Mouse (Mus musculus) embryonic fibroblast, embryonic 13.5 days (primary cell): Measurements from ENCODE around the gene Arntl. TPM values are rescaled to one million over a fixed set of nuclear protein-coding genes. Genes with fewer than 3 reads are reported as not detected.

Source experiments
- H3K27ac ChIP-seq: 2 replicates; pipeline ENCODE4 v1.5.1; 2012; ENCODE audit warnings: low read length, control low read depth, inconsistent platforms; ENCODE audit not compliant: insufficient read depth
- H3K4me1 ChIP-seq: 2 replicates; pipeline ENCODE4 v1.6.1; 2011; ENCODE audit warnings: low read length; ENCODE audit not compliant: control insufficient read depth, insufficient read depth
- H3K4me3 ChIP-seq: 2 replicates; pipeline ENCODE4 v1.5.1; 2011; ENCODE audit warnings: mild to moderate bottlenecking, control low read depth, low read length; ENCODE audit not compliant: insufficient read depth
- CTCF ChIP-seq: IDR thresholded peaks from 2 replicates; pipeline ENCODE4 v1.5.1; 2011; ENCODE audit warnings: mild to moderate bottlenecking, control low read depth, low read length, moderate library complexity, borderline replicate concordance; ENCODE audit not compliant: insufficient read depth
- POLR2A ChIP-seq: IDR thresholded peaks from 2 replicates; pipeline ENCODE4 v1.6.1; 2011; ENCODE audit warnings: low read depth, mild to moderate bottlenecking, control low read depth, low read length, moderate library complexity
- polyA plus RNA-seq: library from polyadenylated mRNA; stranded (reverse); fragments of >200 nt; gene quantifications from 2 replicates; pipeline ENCODE4 v1.2.4, GENCODE M21; 2011; ENCODE audit warnings: low read depth; ENCODE audit not compliant: missing spikeins, insufficient read length

Arntl gene
- polyA plus RNA-seq, 1 experiment = 24.4 TPM

DNA sequence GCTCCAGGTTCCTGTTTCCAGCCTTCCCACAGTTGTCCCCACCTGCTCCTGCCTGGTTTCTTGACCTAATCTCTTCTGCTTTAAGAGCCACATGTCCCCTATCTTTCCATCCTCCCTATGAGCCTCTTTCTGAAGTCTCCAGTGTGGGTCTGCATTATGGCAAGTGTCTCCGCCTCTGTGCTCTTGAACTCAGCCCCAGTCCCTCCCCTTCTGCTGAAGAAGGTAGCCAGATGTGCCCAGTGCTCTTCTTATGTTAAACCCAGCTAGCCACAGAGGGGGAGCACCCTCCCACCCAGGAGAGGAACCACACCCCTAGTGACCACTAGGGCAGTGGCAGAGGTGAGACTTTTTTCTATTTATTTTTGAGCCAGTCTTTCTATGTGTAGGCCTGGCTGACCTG lies 56.7 kb downstream of the Arntl start:
- H3K4me3 ChIP-seq = no peak overlapping the region
- no peak overlapping the region for H3K27ac ChIP-seq
- TF ChIP-seq CTCF (no peak), POLR2A (no peak)
- peaks cover 9% of the 10 kb centered on the region; the same call in 1 of the 2 replicates for H3K4me1 ChIP-seq

DNA sequence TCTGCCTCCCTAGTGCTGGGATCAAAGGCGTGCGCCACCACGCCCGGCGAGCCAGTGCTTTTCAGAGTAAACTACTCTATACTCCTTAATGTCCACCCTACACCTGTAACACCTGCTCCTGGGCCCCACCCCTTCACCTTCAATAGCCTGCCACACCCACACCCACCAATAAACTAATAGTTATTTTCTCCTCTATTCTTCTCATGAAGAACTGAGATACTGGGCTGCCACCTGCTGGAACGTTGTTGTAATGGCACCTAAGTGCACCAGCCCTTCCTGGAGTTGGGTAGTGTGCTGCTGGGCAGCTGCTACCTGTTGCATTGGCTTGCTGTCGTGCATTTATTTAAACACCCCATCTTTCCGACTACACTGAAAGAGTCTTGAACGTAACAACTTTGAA lies 61.0 kb downstream of the Arntl start:
- 0 out of 2 replicates have a peak, but pooled peaks cover 3% of the 10 kb centered on the region for H3K4me1 ChIP-seq
- H3K27ac ChIP-seq = no peak overlapping the region
- peak; percentile 62; the same call in 1 of the 2 replicates for TF ChIP-seq CTCF
- TF ChIP-seq POLR2A = no peak

DNA sequence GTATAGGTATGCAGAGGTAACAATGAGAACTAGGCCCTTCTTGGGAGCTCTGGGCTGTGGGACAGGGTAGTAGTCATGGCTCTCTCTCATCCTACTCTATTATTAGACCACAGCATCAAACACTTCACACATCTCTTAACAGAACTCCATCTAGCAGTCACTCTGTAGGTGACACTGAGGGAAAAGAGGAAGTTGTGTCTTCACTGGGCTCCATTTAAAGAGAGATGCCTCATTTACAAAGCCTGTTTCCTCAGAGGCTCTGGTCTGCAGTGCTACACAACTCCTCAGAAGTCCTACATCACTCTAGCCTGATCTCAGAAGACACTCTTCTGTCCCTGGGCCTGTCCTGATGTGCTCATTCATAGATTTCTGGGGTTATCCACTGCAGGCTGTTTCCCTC lies 61.8 kb downstream of the Arntl start:
- no peak for TF ChIP-seq POLR2A
- no peak for TF ChIP-seq CTCF
- Histone ChIP-seq H3K4me3 (no peak overlapping the region), H3K4me1 (no peaks in the 10 kb centered on the region), H3K27ac (no peak overlapping the region)

More for the DNA sequence above, 61.0 kb downstream of the Arntl start:
- no peak overlapping the region for H3K4me3 ChIP-seq

DNA sequence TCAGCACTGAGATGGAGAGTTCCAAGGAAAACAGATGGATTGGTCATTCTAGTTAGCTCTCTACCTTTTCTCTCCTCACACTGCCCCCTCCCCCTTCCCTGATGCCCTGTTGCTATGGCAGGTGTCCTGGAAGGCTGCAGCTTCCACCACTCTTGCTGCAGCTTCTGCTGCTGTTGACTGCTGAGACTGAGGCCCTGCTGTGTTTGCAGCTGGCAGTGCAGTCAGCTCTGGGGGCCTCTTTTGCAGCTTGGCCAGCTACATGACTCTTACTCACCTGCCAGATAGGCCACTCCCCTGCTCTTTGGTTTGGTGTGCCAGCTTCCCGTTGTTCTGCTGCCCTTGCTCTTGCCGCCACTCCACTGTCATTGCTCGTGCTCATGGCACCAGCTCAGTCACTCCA lies 62.7 kb downstream of the Arntl start:
- Histone ChIP-seq H3K4me3 (no peak overlapping the region), H3K27ac (no peak overlapping the region), H3K4me1 (no peaks in the 10 kb centered on the region)
- TF ChIP-seq POLR2A = no peak
- TF ChIP-seq CTCF = no peak

DNA sequence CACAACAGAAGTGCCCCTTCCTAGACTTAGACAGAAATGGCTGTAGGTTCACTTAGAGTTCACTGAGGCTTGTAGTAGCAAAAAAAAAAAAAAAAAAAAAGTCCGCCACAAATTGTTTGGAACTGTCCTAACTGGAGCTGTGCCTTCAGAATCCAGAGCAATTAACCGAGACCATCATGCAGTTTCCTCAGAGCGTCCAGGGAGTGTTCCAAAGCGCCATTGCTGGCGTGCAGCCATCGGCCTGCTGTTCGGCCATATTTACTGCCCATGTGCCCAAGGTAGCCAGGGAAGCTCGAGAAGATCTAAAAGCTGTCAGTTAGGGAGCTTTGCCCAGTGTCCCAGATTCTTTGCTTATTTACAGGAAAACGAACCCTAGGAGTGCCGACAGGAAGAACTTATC lies 63.3 kb downstream of the Arntl start:
- TF ChIP-seq CTCF (no peak), POLR2A (no peak)
- H3K4me1 ChIP-seq = no peaks in the 10 kb centered on the region
- no peak overlapping the region for H3K27ac ChIP-seq
- no peak overlapping the region for H3K4me3 ChIP-seq

DNA sequence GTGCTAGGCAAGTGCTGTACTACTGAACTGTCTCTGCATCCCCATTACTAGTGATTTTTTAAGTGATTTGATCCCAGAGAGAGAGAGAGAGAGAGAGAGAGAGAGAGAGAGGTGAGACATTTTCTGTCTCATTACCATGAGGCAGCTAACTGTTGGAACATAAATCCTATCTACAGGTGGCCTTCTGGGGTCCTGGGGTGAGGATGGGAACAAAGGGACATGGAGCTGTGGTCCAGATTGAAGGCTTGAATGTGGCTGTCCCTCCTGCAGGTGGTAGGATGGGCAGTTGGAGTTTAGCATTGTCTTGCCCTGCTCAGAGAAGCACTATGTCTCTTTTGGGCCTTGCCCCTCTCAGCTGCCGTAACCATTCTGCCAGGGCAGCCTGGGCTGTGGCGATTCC lies 63.7 kb downstream of the Arntl start:
- H3K4me1 ChIP-seq = no peaks in the 10 kb centered on the region

DNA sequence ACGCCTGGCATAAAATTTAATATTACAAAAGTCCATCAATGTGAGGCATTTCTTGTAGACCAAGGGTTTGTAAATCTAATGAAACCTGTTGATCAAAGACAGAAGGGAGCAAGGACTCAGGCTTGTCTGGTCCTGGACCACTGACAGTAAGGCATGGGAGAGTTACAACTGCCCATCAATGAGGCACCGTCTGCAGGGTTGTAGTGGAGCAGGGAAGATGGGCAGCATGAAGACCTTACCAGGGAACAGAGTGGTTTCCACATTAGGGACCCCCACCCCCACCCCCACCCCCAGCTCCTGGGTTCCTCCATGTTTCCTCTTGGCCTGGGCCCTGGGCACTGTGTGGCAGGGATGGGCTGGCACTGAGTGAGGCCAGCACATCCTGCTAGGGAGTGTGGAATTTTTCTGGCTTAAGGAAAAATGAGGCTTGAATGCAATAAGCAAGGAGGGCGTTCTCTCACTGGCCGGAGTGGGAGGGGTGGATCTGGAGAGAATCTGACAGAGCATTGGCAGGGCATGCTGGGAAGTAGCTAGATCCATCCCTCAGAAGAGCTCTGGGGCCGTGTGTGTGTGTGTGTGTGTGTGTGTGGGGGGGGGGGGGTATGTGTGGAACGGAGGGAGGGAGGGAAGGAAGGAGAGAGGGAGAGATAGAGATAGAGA lies 65.2 kb downstream of the Arntl start:
- TF ChIP-seq POLR2A = no peak
- TF ChIP-seq CTCF = no peak

More for the DNA sequence above, 63.7 kb downstream of the Arntl start:
- no peak for TF ChIP-seq CTCF
- no peak for TF ChIP-seq POLR2A
- no peak overlapping the region for H3K27ac ChIP-seq
- H3K4me3 ChIP-seq = no peak overlapping the region

DNA sequence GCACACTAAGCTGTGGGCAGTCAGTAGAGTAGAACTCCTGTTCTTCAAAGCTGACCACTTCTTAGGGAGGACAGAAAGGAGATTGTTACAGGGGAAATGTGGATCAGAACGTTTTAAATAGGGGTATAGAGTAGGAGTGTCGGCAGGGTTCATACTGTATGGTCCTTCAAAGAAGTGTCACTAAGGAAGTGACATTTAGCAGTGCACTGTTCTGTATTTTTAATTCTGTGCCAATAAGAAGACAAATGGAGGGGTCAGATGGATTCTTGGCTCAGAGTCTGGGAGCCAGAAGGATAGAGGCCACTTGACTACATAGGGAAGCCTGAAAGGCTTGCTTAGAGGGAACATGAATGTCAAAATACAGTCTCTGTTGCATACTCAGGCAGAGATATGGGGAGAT lies 70.0 kb downstream of the Arntl start:
- no peak for TF ChIP-seq POLR2A
- TF ChIP-seq CTCF = no peak
- Histone ChIP-seq H3K4me1 (no peaks in the 10 kb centered on the region), H3K4me3 (no peak overlapping the region), H3K27ac (no peak overlapping the region)

More for the DNA sequence above, 65.2 kb downstream of the Arntl start:
- Histone ChIP-seq H3K4me1 (no peaks in the 10 kb centered on the region), H3K4me3 (no peak overlapping the region), H3K27ac (no peak overlapping the region)

DNA sequence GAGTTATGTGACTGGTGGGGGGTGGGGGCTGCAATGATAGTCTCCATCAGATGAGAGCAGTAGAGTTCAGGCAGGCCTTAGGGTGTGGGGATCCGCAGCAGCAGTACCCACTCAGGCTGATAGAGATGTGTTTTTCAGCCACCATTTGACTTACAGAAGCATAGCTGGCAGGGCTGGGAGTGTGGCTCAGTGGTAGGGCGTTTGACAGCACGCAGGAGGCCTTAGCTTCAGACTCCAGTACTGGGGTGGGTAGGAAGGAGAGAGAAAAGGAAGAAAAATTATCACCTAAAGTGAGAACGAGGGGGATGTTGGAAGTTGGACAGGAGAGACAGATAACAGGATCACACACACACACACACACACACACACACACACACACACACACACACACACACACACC lies 71.2 kb downstream of the Arntl start:
- Histone ChIP-seq H3K27ac (no peak overlapping the region), H3K4me1 (no peaks in the 10 kb centered on the region), H3K4me3 (no peak overlapping the region)
- TF ChIP-seq POLR2A = no peak
- no peak for TF ChIP-seq CTCF

DNA sequence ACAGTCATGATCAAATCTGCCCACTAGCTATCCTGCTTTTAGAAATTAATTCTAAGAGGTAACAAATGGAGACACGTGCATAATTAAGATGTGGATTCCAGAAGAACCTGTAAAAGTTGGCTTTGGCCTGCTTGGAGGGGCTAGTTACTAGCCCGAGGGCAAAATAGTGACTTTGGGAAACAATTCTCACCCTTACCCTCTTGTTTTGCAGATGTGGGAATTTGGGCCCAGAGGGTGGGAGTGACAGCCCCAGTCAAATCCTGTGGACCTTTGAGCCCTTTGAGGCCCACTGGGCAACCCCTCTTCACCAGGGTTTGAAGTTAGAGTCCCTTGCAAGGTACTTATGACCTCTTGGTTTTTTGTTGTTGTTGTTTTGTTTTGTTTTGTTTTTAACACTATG lies 72.0 kb downstream of the Arntl start:
- Histone ChIP-seq H3K27ac (no peak overlapping the region), H3K4me1 (no peaks in the 10 kb centered on the region)

DNA sequence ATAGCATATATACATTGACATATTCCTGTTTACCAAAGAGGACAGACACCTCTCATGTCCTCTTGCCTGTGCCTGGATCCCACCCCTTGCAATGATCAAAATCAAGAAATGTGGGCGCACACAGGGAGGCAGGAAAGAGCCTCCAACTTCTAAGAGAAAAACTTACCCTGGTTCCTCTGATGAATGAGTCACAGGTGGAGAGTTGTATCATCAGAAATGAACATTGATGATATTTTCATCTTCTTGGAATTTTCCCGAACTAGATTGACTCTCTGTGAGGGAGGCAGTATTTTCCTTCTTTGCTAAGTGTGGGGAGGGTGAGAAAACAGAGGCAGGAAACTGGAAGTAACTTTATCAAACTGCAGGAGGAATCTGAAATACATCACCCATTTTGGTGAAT lies 78.1 kb downstream of the Arntl start:
- TF ChIP-seq CTCF (no peak), POLR2A (no peak)
- H3K4me1 ChIP-seq = no peaks in the 10 kb centered on the region
- no peak overlapping the region for H3K4me3 ChIP-seq
- no peak overlapping the region for H3K27ac ChIP-seq

More for the DNA sequence above, 72.0 kb downstream of the Arntl start:
- TF ChIP-seq POLR2A (no peak), CTCF (no peak)
- no peak overlapping the region for H3K4me3 ChIP-seq
